Mouse (Mus musculus): Measurements from ENCODE around the gene Cavin4. TPM values are rescaled to one million over a fixed set of nuclear protein-coding genes. Genes with fewer than 3 reads are reported as not detected.

Gene Cavin4
- total and polyA plus RNA-seq, 3 experiments, result 0.11 TPM; not detected in 2

GRCm38 (mm10) chr4:48638132-48638531, 25.2 kb upstream of the Cavin4 start:
- Histone ChIP-seq H3K4me1 (ENCODE audit: insufficient read depth, low read depth, low read length) (no peaks in the 10 kb centered on the region), H3K4me3 (ENCODE audit: low read depth, low read length) (no peak overlapping the region), H3K36me3 (replicated peaks) (no peaks in the 10 kb centered on the region), H3K9me3 (replicated peaks) (peaks cover 23% of the 10 kb centered on the region), H3K27me3 (ENCODE audit: insufficient read depth, low read length) (no peaks in the 10 kb centered on the region)
- TF ChIP-seq CTCF (IDR thresholded peaks at IDR 0.05; ENCODE audit: low read depth, low read length) (no peak), TAL1 (conservative IDR thresholded peaks at IDR 0.05; ENCODE audit: low read depth, low read length) (no peak), GATA2 (IDR thresholded peaks at IDR 0.05; ENCODE audit: borderline replicate concordance, low read depth, low read length) (no peak), GATA1 (IDR thresholded peaks at IDR 0.05; ENCODE audit: borderline replicate concordance, low read length) (no peak), POLR2AphosphoS5 (IDR thresholded peaks at IDR 0.05; ENCODE audit: insufficient replicate concordance, low read depth, low read length) (no peak)
- no peak for DNase-seq (ENCODE audit: low spot score)
- no peak for ATAC-seq (ENCODE audit: extremely low read depth, insufficient number of reproducible peaks, low FRiP score, poor library complexity, severe bottlenecking)

- no peak overlapping the region for H3K4me3 ChIP-seq (ENCODE audit: low read depth, low read length)
- ATAC-seq (ENCODE audit: extremely low read depth, insufficient number of reproducible peaks, low FRiP score, poor library complexity, severe bottlenecking) (no peak), DNase-seq (ENCODE audit: low spot score) (no peak)
- no peaks in the 10 kb centered on the region for H3K27me3 ChIP-seq (ENCODE audit: insufficient read depth, low read length)
- no peaks in the 10 kb centered on the region for H3K4me1 ChIP-seq (ENCODE audit: insufficient read depth, low read depth, low read length)
- H3K36me3 ChIP-seq (replicated peaks), result no peaks in the 10 kb centered on the region
- H3K9me3 ChIP-seq (replicated peaks), result peaks cover 29% of the 10 kb centered on the region
- TF ChIP-seq TAL1 (conservative IDR thresholded peaks at IDR 0.05; ENCODE audit: low read depth, low read length) (no peak), GATA2 (IDR thresholded peaks at IDR 0.05; ENCODE audit: borderline replicate concordance, low read depth, low read length) (no peak), POLR2AphosphoS5 (IDR thresholded peaks at IDR 0.05; ENCODE audit: insufficient replicate concordance, low read depth, low read length) (no peak), CTCF (IDR thresholded peaks at IDR 0.05; ENCODE audit: low read depth, low read length) (no peak), GATA1 (IDR thresholded peaks at IDR 0.05; ENCODE audit: borderline replicate concordance, low read length) (no peak)
These were observed 23.8 kb upstream of the Cavin4 start for GRCm38 (mm10) chr4:48639503-48639902.

- ATAC-seq (ENCODE audit: extremely low read depth, insufficient number of reproducible peaks, low FRiP score, poor library complexity, severe bottlenecking), result no peak
- H3K9me3 ChIP-seq (replicated peaks), result peaks cover 20% of the 10 kb centered on the region
- H3K36me3 ChIP-seq (replicated peaks), result no peaks in the 10 kb centered on the region
- H3K27me3 ChIP-seq (ENCODE audit: insufficient read depth, low read length), result no peaks in the 10 kb centered on the region
- TF ChIP-seq CTCF (IDR thresholded peaks at IDR 0.05; ENCODE audit: low read depth, low read length) (no peak), POLR2AphosphoS5 (IDR thresholded peaks at IDR 0.05; ENCODE audit: insufficient replicate concordance, low read depth, low read length) (no peak), GATA1 (IDR thresholded peaks at IDR 0.05; ENCODE audit: borderline replicate concordance, low read length) (no peak), GATA2 (IDR thresholded peaks at IDR 0.05; ENCODE audit: borderline replicate concordance, low read depth, low read length) (no peak), TAL1 (conservative IDR thresholded peaks at IDR 0.05; ENCODE audit: low read depth, low read length) (no peak)
- no peaks in the 10 kb centered on the region for H3K4me1 ChIP-seq (ENCODE audit: insufficient read depth, low read depth, low read length)
- no peak overlapping the region for H3K4me3 ChIP-seq (ENCODE audit: low read depth, low read length)
- DNase-seq (ENCODE audit: low spot score), result no peak
These were observed 19.5 kb upstream of the Cavin4 start for GRCm38 (mm10) chr4:48643801-48644200.

GRCm38 (mm10) chr4:48646143-48646542, 17.2 kb upstream of the Cavin4 start:
- TF ChIP-seq CTCF (IDR thresholded peaks at IDR 0.05; ENCODE audit: low read depth, low read length) (no peak), GATA2 (IDR thresholded peaks at IDR 0.05; ENCODE audit: borderline replicate concordance, low read depth, low read length) (no peak), TAL1 (conservative IDR thresholded peaks at IDR 0.05; ENCODE audit: low read depth, low read length) (no peak), POLR2AphosphoS5 (IDR thresholded peaks at IDR 0.05; ENCODE audit: insufficient replicate concordance, low read depth, low read length) (no peak), GATA1 (IDR thresholded peaks at IDR 0.05; ENCODE audit: borderline replicate concordance, low read length) (no peak)
- Histone ChIP-seq H3K27me3 (ENCODE audit: insufficient read depth, low read length) (no peaks in the 10 kb centered on the region), H3K9me3 (replicated peaks) (peaks cover 23% of the 10 kb centered on the region), H3K36me3 (replicated peaks) (no peaks in the 10 kb centered on the region), H3K4me1 (ENCODE audit: insufficient read depth, low read depth, low read length) (no peaks in the 10 kb centered on the region), H3K4me3 (ENCODE audit: low read depth, low read length) (no peak overlapping the region)
- DNase-seq (ENCODE audit: low spot score) (no peak), ATAC-seq (ENCODE audit: extremely low read depth, insufficient number of reproducible peaks, low FRiP score, poor library complexity, severe bottlenecking) (no peak)

- ATAC-seq (ENCODE audit: extremely low read depth, insufficient number of reproducible peaks, low FRiP score, poor library complexity, severe bottlenecking) (no peak), DNase-seq (ENCODE audit: low spot score) (no peak)
- Histone ChIP-seq H3K27me3 (ENCODE audit: insufficient read depth, low read length) (no peaks in the 10 kb centered on the region), H3K4me3 (ENCODE audit: low read depth, low read length) (no peak overlapping the region), H3K36me3 (replicated peaks) (no peaks in the 10 kb centered on the region), H3K9me3 (replicated peaks) (peaks cover 25% of the 10 kb centered on the region), H3K4me1 (ENCODE audit: insufficient read depth, low read depth, low read length) (no peaks in the 10 kb centered on the region)
- TF ChIP-seq GATA2 (IDR thresholded peaks at IDR 0.05; ENCODE audit: borderline replicate concordance, low read depth, low read length), result no peak
These were observed 12.5 kb upstream of the Cavin4 start for GRCm38 (mm10) chr4:48650617-48651360.

- Histone ChIP-seq H3K9me3 (replicated peaks) (peaks cover 36% of the 10 kb centered on the region), H3K4me3 (ENCODE audit: low read depth, low read length) (no peak overlapping the region), H3K4me1 (ENCODE audit: insufficient read depth, low read depth, low read length) (no peaks in the 10 kb centered on the region), H3K36me3 (replicated peaks) (no peaks in the 10 kb centered on the region), H3K27me3 (ENCODE audit: insufficient read depth, low read length) (no peaks in the 10 kb centered on the region)
- ATAC-seq (ENCODE audit: extremely low read depth, insufficient number of reproducible peaks, low FRiP score, poor library complexity, severe bottlenecking) (no peak), DNase-seq (ENCODE audit: low spot score) (no peak)
- no peak for TF ChIP-seq TAL1 (conservative IDR thresholded peaks at IDR 0.05; ENCODE audit: low read depth, low read length)
- no peak for TF ChIP-seq POLR2AphosphoS5 (IDR thresholded peaks at IDR 0.05; ENCODE audit: insufficient replicate concordance, low read depth, low read length)
- TF ChIP-seq GATA1 (IDR thresholded peaks at IDR 0.05; ENCODE audit: borderline replicate concordance, low read length), result no peak
- no peak for TF ChIP-seq GATA2 (IDR thresholded peaks at IDR 0.05; ENCODE audit: borderline replicate concordance, low read depth, low read length)
- no peak for TF ChIP-seq CTCF (IDR thresholded peaks at IDR 0.05; ENCODE audit: low read depth, low read length)
These were observed 9.2 kb upstream of the Cavin4 start for GRCm38 (mm10) chr4:48654118-48654517.

Data from G1E (cell line).